Mouse (Mus musculus): ENCODE measurements around the gene Calhm3. TPM values are rescaled to one million over a fixed set of nuclear protein-coding genes. Genes with fewer than 3 reads are reported as not detected.
"Not testable (repeated sequence)": the region's sequence is repeated elsewhere in the genome, so short reads cannot be mapped to it uniquely, and the experiment has no call there.

Gene Calhm3
- total RNA-seq, 2 experiments from 2014 or later: not detected

DNA sequence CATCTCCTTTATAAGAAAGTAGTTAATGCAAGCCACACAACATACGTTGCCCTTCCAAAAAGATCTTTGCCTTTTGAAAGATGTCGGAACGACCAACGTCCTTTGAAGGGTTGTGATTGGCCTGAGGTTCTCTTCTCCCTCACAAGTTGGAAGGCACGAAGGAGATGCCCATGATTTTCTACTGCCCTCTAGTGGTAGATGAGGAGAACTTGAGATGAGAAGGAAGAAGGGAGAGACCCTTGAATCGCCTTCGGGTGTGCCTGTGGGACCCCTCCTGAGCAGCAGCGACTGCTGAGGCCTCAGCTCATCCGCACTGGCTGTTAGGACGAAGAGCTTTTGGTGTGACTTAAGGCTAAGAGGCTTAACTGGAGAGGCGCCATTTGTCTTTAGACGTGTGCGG is 10.7 kb upstream of the Calhm3 start:
- DNase-seq (ENCODE audit: low spot score in 2 of 2): no peak

DNA sequence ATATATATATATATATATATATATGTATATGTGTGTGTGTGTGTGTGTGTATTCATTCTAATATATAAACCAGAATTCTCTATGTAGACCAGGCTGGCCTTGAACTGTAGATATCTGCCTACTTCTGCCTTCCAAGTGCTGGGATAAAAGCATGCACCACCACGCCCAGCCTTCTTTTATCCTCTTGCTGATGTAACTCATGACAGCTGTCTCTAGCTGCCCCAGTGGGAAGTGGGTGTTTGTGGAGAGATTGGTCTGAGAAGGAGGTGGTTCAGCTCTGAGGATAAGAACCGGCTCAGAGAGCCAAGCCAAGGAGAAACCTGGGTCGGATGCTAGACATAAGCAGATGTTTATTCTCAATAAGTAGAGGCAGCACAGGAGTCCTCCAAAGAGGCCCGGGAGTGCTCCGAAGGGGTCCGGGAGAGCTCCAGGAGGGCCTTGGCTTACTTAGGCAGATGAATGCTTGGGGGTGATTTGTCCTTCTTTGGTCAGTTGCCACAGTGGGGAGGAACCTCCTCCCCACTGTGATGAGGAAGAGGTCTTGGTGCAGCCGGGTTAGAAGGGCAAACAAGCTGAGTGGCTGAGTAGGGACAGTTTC is 10.2 kb upstream of the Calhm3 start:
- DNase-seq (ENCODE audit: low spot score in 2 of 2): no peak

DNA sequence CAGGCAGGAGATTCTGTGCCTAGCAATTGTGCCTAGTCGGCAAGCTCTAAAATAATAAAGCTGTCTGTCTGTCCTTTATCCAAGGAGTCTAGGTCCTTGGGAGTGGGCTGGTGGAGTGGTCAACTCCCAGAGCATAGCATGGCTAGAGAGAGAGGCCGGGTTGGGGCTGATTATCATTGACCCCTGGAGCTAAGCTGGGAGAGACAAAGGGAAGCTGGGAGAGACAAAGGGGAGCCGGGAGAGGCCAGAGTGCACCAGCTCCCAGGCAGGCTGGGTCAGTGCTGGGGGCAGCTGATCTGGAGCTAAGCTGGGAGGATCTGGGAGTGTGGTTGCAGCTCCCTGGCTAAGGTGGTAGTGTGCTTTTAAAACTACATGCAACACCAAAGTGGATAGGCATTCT is 9.2 kb upstream of the Calhm3 start:
- no peak for DNase-seq (ENCODE audit: low spot score in 2 of 2)

DNA sequence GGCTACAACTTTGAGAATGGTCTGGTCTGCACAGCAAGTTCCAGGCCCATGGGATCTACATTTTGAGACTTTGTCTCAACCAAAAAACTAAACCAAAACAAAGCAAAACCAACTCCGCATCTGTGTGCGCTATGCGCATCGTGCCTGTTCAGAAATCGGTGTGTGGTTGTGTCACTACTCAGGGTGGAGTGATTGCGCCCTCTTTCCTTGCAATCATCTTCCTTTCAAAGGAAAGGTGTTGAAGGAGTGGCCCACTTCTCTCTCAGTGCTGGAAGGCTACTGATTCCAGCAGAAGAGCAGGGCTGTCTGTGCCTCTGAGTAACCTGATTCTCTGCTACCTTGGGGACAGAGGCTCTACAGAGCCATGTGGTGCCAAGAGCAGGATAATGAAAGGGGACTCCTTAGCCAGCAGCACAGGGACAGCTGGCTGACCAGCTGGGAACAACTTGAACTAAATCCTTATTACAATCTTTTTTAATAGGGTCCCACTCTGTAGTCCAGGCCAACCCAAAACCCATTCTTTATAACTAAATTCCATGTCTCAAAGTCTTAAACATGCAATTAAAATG is 5.7 kb upstream of the Calhm3 start:
- DNase-seq (ENCODE audit: low spot score in 2 of 2): no peak

DNA sequence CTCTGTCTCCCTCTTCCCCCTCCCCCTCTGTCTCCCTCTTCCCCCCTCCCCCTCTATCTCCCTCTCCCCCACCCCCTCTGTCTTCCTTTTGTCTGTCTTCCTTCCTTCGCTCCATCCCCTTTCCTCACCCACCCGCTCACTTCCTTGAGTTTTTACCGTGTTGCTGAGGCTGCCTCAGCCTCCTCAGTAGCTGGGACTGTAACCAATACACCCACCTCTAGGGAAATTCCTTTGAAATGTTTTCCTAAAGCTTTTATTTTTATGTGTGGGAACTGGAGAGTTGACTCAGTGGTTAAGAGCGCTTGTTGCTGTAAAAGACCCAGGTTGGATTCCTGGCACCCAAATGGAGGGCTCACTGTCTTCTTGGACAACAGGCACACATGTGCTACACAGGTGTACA is 4.1 kb upstream of the Calhm3 start:
- no peak for DNase-seq (ENCODE audit: low spot score in 2 of 2)

DNA sequence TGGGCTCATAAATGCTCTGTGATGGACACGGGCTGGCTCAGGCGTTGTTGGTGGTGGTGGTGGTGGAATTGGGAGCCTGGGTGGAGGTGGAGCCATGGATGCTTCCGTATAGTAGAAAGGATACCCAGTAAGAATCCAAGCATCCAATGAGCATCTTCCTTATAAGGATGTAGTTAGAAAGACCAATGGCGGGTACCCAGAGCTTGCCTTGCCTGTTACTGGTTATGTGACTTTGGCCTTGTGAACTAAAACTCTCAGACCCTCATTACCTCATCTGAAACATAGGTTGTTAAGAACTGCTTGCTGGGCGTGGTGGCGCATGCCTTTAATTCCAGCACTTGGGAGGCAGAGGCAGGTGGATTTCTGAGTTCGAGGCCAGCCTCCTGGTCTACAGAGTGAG is 3.8 kb downstream of the Calhm3 start:
- DNase-seq (ENCODE audit: low spot score in 2 of 2): no peak

DNA sequence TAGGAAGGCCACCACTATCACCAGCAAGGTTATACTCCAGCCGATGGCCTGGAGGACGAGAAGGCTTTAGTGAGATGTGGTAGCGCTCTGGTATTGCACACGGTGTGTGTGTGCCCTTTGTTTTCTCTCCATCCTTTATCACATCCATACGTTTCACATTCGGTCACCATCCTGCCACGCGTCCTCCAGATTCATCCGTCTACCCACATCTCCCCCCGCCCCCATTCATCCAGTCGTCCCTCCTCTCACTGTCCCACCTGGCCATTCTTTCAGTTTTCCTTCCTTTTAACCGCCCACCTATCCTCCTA is 5.5 kb downstream of the Calhm3 start:
- DNase-seq (ENCODE audit: low spot score in 2 of 2): no peak

DNA sequence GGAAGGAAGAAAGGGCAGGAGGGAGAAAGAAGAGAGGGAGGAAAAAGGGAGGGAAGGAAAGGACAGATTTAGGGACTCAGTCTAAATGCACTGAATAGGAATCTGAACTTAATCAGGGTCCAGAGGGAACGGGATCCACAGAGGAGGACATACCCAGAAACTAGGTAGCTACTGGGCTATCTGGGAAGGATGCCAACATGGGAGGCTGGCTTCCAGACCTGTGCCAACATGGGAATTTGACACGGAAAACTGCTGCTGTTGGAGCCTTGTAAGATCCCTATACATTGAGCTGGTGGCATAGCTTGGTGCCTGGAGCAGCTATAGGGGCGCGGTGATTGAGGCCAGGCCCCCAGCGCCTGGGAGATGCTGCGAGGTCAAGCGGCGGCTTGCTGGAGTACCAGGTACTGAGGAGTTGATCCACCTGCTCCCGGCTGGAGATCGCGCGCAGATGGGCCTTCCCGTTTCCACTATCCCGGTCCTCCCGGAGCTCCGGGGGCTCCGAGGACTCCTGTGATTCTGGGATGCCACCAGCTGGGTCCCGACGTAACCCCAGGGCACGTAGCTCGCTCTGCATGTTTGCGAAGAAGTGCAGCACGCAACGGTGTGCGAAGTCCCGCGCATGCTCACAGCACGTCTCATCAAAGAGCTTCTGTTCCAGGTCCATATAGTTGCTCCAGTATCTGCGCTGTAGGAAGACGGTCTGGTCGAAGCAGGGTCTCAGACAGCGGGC is 6.1 kb downstream of the Calhm3 start:
- DNase-seq (ENCODE audit: low spot score in 2 of 2): no peak

DNA sequence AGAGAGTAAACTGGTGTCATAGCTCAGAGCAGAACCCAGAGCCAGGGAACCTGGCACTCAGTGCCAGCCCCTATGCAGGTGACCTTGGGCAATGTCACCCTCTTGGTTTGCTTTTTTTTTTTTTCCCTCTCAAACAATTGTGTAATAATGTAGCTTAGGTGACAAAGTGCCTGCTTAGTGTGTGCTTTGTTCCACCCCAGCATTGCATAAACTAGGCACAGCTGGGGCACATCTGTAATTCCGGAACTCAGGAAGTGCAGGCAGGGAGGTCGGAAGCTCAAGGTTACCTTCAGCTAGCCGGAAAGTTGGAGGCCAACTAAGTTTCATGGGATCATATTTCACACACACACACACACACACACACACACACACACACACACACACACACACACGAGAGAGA is 7.7 kb downstream of the Calhm3 start:
- no peak for DNase-seq (ENCODE audit: low spot score in 2 of 2)

DNA sequence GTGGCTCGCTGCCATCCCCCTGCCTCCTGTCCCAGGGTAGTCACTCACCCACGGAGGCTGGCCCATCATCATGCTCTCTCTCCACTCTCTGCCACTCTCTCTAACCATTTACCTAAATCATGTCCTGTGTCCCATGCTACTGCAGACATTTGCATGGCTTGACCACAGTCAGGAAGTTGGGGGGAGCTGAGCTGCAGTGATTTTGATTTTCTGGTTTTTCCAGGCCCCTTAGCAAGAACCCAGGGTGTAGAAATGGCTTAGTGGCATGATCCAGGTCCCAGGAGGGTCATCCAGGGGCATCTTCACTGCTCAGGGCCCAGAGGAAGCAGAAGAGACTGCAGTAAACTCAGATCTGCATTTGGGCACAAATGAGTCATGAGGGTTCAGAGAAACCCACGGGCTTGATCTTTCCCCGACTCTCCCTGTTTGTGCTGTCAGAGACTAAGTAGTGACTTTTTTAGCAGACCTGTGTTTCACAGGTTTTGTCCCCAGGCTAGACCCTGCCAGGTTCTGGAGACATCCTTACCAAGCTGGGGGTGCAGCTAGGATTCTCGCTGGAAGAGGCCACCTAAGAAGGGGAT is 9.2 kb downstream of the Calhm3 start:
- DNase-seq (ENCODE audit: low spot score in 2 of 2): no peak

DNA sequence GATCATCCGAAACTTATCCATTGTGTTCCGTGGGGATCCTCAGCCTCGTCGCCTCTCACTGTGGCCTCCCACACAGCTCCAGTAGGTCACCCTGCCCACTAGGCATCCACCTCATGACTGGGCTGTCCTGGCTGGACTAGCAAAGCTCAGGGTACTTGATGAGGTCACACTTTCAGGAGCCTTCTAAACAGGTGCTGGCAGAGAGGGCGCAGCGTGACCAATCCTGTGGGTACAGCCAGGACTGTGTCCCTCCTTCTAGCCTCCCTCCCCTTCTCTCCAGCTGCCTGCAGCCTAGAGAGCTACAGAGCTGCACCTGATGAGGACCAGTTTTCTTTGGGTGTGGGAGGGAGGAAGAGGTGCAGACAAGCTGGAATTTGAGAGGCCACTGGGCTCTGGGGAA is 13.4 kb downstream of the Calhm3 start, which contains the start of gene Calhm1:
TSS of gene Calhm1 (minus strand) at position 101 of the 400 bp plus-strand sequence.
- no peak for DNase-seq (ENCODE audit: low spot score in 2 of 2)

DNA sequence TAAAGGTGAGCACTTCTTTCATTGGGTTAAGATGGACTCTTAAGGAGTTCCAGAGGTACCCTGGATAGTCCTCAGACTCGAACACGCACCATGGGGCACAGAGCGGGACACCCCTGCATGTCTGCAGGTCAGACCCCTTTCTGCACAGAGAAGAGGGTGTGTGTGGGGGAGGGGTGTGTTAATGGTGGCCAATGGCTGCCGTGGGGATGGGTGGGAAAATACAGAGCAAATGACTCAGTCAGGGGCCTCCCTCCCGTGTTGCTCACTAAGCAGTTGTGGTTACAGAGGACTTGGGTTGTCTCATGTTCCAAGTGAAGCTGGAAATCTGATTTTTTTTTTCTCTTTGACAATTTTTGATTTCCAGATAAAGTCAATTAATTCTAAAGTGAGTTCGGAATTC is 15.1 kb downstream of the Calhm3 start:
- no peak for DNase-seq (ENCODE audit: low spot score in 2 of 2)

DNA sequence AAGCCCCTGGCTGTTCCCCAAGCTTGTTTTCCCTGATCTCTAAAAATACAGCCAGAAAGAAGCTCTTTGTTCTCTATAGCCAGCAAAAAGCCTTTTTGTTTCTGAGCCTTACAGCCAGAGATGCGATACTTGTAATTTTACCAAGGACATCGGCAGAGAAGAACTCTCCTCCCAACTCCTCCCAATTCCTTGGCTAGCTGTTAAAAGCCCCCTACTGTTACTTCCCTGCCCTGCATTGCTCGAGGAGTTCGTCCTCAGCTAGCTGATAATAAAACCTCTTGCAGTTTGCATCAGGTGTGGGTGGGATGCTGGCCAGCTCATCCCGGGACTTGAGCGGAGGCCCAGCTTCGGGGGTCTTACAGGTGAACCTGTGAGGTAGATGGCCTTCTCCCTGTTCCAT is 18.0 kb downstream of the Calhm3 start:
- not testable (repeated sequence) for DNase-seq (ENCODE audit: low spot score in 2 of 2)

DNA sequence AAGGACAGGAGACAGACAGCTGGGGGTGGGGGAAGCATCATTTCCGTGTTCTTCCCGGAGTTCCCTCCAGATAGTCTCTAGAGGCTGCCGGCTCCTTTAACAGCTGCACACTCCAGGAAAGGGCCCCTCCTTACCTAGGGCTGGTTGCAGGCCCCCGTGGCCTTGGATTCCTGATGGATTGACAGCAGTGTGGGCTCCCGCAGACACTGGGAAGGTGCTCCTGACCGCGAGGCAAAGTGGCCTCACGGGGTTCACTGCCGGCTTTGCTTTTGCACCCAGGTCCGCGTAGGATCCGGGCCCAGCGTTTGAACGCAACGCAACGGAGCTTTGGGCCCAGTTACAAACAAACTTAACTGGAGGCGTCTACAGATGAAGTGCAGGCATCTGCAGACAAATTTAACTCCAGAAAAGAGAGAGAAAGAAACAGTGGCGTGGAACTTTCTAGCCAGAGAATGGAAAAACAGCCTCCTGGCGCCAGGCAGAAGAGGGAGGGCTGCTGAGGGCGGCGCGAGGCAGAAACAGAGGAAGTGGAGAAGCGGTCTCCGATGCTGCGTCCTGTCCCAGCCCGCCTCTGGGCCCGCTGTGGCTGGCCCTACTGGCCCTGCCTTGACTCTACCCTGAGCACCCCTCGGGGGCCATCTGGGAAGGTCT is 19.7 kb downstream of the Calhm3 start, which contains the start of gene Calhm2:
TSS of gene Calhm2 (minus strand) at position 524 of the 651 bp plus-strand sequence.
- peak in 1 of 2 experiments; percentile 30 for DNase-seq (ENCODE audit: low spot score in 2 of 2)

DNA sequence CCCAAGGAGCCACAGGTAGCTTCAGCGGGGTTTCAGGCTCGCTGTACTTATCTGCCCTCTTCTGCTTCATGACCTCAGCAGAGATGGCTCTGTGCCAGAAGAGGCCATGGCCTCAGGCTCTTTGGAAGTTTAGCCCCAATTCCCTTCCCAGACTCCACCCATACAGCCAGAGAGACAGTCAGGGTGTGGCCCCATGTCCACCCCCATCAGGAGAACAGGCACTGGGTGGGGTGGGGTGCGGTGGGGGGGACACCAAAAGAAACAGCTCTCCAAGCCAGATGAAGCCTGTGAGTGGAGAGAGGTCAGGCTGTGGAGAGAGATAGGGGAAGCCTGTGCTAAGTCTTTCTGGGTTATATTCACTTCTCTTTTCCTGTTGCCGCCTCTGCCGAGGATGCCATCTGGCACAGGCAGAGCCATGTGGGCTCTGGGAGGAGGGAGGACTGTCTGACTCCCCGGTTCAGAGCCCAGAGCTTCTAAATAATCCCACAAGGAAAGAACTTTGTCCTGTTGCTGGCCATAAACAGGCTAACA is 20.4 kb downstream of the Calhm3 start:
- DNase-seq (ENCODE audit: low spot score in 2 of 2): no peak

DNA sequence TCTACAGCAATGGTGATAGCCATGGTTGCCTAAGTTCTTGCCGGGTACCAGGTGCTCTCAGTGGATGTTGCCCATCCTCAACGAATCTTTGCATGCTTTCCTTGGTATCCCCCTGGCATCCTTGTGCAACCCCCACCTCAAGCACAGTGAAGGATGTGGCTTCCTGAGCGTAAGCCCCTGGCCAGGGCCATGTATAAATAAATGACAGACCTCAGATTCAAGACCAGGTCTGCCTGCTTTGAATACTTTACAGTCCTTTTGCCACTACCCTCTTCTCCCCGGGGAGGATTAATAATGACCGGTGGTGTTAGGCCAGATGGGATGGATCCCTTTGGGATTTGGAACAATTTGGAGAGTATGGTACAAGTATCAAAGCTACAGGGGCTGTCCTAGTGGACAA is 21.4 kb downstream of the Calhm3 start:
- no peak for DNase-seq (ENCODE audit: low spot score in 2 of 2)

DNA sequence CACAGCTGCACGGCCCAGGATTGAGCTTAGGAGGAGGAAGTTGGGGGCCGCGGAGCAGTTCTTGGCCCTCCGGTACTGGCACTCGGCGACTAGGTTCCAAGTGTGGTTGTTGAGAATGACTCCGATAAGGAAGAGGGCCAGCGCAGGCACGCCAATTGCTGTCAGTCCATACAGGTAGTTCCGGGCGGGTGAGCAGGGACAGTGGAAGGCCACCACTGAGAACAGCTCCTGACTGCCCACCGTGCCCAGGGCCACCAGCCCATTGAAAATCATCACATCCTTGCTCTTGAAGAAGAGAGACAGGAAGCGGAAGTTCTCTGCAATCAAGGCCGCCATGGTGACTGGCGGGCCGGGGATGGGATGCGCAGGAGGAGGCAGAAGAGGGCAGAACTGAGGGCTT is 22.0 kb downstream of the Calhm3 start:
- no peak for DNase-seq (ENCODE audit: low spot score in 2 of 2)

DNA sequence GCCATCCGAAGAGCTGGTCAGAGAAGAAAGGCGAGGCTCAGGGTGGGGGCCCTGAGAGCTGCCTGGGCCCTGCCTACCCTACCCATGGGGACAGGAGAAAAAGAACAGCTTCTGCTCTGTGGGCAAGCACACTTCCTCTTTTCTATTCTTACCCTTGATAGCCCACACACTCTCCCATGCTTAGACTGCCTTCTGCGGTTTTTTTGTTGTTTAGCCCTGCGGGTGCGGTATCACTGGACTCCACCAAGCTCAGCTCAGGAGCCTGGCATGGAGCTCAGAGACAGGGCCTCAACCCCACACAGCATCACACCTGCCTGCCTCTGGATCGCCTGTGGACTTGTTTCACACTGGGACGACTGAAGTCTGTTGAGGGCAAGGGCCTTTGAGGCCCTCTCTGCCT is 24.4 kb downstream of the Calhm3 start:
- no peak for DNase-seq (ENCODE audit: low spot score in 2 of 2)

DNA sequence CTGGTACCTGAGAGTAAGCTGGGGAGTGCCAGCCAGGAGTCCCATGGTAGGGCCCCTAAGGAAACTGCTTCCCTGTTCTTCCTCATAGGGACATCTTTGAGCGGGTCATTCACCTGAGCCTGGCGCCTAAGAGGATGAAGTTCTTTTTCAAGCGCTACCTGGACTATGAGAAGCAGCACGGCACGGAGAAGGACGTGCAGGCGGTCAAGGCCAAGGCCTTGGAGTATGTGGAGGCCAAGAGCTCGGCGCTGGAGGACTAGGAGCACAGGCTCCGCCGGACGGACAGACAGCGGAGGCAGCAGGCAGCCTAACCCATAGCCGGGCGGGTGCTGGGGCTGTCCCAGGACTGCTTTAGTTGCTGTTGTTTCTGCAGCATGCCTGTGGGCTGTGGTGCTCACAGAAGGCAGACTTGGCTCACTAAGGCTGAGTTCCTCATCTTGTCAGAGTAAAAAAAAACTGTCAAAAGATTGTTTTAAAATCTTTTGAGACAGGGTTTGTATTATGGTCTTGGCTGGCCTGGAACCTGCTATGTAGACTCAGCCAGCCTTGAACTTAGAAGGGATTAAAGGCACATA is 26.9 kb downstream of the Calhm3 start:
- no peak for DNase-seq (ENCODE audit: low spot score in 2 of 2)

DNA sequence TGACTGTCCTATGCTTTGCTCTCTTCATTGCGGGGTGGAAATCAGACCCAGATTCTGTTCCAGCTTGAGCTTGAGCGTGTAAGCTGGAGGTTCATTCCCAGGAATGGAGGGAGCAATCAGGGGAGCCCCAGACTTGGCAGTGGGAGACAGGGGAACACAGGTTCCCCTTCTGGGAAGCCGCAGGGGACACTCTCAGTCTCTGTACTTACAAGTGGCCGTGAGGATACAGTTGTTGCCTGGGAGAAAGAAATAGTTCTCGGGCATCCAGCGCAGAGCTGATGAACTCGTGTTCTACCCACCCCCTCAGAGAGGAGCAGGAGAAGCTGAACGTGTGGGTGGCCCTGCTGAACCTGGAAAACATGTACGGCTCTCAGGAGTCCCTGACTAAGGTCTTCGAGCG is 28.7 kb downstream of the Calhm3 start:
- no peak for DNase-seq (ENCODE audit: low spot score in 2 of 2)

DNA sequence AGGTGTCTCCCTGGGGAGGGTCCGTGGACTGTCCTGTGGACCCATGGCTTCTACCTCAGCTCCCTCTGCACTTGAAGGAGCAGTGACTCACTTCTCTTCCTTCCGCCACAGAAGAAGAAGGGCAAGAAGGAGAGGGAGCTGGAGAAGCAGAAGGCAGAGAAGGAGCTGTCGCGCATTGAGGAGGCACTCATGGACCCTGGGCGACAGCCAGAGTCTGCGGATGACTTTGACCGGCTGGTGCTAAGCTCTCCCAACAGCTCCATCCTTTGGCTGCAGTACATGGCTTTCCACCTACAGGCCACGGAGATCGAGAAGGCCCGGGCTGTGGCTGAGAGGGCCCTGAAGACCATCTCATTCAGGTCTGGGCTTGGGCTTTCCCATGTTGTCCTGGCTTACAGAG is 29.4 kb downstream of the Calhm3 start:
- DNase-seq (ENCODE audit: low spot score in 2 of 2): no peak
